Mouse (Mus musculus) heart, postnatal 0 days (tissue): ENCODE results near the gene Ran. TPM values are rescaled to one million over a fixed set of nuclear protein-coding genes. Genes with fewer than 3 reads are reported as not detected.

Experiments used
- ATAC-seq: fragments of 200-750 bp; cut with Nextera tagmentation; 2 replicates; pipeline ENCODE4 v1.8.0; 2017; ENCODE audit warnings: low read depth, moderate number of reproducible peaks, moderate library complexity; ENCODE audit not compliant: insufficient read depth
- DNase-seq: peaks from one replicate; pipeline ENCODE4 v3.0.0-alpha.2; 2016; ENCODE audit warnings: low spot score
- H3K27ac ChIP-seq: fragments of 300-500 bp; sonication (generic); 2 replicates; pipeline ENCODE4 v1.5.1; 2014; ENCODE audit warnings: low read depth, mild to moderate bottlenecking
- H3K27me3 ChIP-seq: fragments of 300-500 bp; sonication (generic); 2 replicates; pipeline ENCODE4 v1.6.1; 2014; ENCODE audit warnings: low read length, mixed read lengths; ENCODE audit not compliant: control insufficient read depth, insufficient read depth
- H3K36me3 ChIP-seq: fragments of 300-500 bp; sonication (generic); replicated peaks from 2 replicates; pipeline ENCODE4 v1.6.1; 2014; ENCODE audit warnings: low read length, mixed read lengths; ENCODE audit not compliant: control insufficient read depth, insufficient read depth
- H3K4me1 ChIP-seq: fragments of 300-500 bp; sonication (generic); 2 replicates; pipeline ENCODE4 v1.6.1; 2014; ENCODE audit warnings: antibody characterized with exemption; ENCODE audit not compliant: control insufficient read depth, insufficient read depth
- H3K4me2 ChIP-seq: fragments of 300-500 bp; sonication (generic); 2 replicates; pipeline ENCODE4 v1.6.1; 2014; ENCODE audit warnings: low read depth, mild to moderate bottlenecking, low read length, moderate library complexity
- H3K4me3 ChIP-seq: fragments of 300-500 bp; sonication (generic); 2 replicates; pipeline ENCODE4 v1.5.1; 2014; ENCODE audit warnings: low read depth, low read length
- H3K9ac ChIP-seq: fragments of 300-500 bp; sonication (generic); replicated peaks from 2 replicates; pipeline ENCODE4 v1.6.1; 2014; ENCODE audit warnings: low read depth, low read length, mixed read lengths
- H3K9me3 ChIP-seq: fragments of 300-500 bp; sonication (generic); replicated peaks from 2 replicates; pipeline ENCODE4 v1.6.1; 2016; ENCODE audit warnings: low read length; ENCODE audit not compliant: control insufficient read depth
- CTCF ChIP-seq: IDR thresholded peaks from 2 replicates; pipeline ENCODE4 v1.5.1; 2016; ENCODE audit warnings: antibody characterized with exemption, control low read depth, low read depth
- EP300 ChIP-seq: IDR thresholded peaks from 2 replicates; pipeline ENCODE4 v1.6.1; 2016; ENCODE audit warnings: antibody characterized with exemption, low read depth
- WGBS: fragments of 180-500 bp; shearing (Covaris S2); extraction: QIAGEN DNeasy Blood & Tissue Kit; methylation state at CpG from one replicate; pipeline ENCODE4 v1.1.7; 2014; 5-methylcytosine and 5-hydroxymethylcytosine counted together
- polyA plus RNA-seq: library from polyadenylated mRNA; unstranded; fragments of >200 nt; fragmentation: Nextera tagmentation; extraction: Ambion mirVana; gene quantifications from 2 replicates; pipeline ENCODE4 v1.2.1, GENCODE M21; 2015
- total RNA-seq: library from RNA; depleted of rRNA; stranded (reverse); fragments of >200 nt; gene quantifications from 2 replicates; pipeline ENCODE4 v1.2.3, GENCODE M21; 2014; ENCODE audit warnings: low replicate concordance

The Ran gene
- total and polyA plus RNA-seq, 2 experiments from 2014 or later: 128 to 188 TPM

DNA sequence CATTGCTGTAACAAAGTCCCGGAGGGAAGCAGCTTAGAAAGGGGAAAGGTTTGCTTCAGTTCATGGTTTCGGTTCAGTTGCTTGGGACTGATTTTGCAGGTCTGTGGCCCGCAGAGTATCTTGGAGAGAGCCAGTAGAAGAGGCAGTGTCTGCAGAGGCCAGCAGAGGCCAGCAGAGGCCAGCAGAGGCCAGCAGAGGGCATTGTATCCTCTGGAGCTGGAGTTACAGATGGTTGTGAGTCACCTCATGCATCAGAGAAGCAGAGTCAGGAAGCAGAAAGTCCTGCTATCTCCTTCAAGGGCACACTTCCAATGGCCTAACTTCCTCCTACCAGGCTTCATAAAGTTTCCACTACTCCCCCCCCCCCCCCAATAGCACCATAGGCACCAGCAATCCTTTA lies 39.2 kb downstream of the Ran start:
- peak; percentile 20; the same call in 1 of the 2 replicates for TF ChIP-seq CTCF
- TF ChIP-seq EP300: no peak
- Histone ChIP-seq H3K36me3 (no peaks in the 10 kb centered on the region), H3K9ac (no peak overlapping the region), H3K4me2 (no peak overlapping the region), H3K27me3 (peaks cover 15% of the 10 kb centered on the region), H3K27ac (no peak overlapping the region), H3K4me1 (no peaks in the 10 kb centered on the region), H3K9me3 (no peaks in the 10 kb centered on the region), H3K4me3 (no peak overlapping the region)
- WGBS: 77% methylated on average over 3 of the region's 3 CpGs
- DNase-seq (no peak), ATAC-seq (no peak)

DNA sequence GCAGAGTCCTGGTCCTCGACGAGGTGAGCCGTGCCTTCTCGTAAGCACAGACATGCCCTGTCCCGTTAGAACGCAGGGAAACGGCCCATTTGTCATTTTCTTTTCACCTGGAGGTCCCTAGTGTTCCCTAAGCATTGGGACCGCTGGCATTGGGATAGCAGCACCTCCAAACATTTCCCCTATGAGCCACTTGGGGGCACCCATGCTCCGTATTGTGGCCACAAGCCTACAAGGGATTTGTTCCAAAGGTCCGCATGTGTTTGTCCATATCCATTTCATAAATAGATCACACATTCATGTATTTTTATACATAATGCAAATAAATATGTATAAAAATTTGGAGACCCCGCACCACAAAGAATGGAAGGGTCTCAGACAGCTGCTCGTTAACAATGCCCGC lies 41.7 kb downstream of the Ran start:
- Histone ChIP-seq H3K27me3 (peaks cover 15% of the 10 kb centered on the region), H3K9me3 (no peaks in the 10 kb centered on the region), H3K4me2 (no peak overlapping the region), H3K36me3 (no peaks in the 10 kb centered on the region), H3K4me1 (no peaks in the 10 kb centered on the region), H3K4me3 (no peak overlapping the region), H3K27ac (no peak overlapping the region), H3K9ac (no peak overlapping the region)
- DNase-seq (peak; percentile 57), ATAC-seq (no peak)
- TF ChIP-seq CTCF: peak; percentile 81
- TF ChIP-seq EP300: no peak
- 20% methylated on average over 13 of the region's 13 CpGs for WGBS

DNA sequence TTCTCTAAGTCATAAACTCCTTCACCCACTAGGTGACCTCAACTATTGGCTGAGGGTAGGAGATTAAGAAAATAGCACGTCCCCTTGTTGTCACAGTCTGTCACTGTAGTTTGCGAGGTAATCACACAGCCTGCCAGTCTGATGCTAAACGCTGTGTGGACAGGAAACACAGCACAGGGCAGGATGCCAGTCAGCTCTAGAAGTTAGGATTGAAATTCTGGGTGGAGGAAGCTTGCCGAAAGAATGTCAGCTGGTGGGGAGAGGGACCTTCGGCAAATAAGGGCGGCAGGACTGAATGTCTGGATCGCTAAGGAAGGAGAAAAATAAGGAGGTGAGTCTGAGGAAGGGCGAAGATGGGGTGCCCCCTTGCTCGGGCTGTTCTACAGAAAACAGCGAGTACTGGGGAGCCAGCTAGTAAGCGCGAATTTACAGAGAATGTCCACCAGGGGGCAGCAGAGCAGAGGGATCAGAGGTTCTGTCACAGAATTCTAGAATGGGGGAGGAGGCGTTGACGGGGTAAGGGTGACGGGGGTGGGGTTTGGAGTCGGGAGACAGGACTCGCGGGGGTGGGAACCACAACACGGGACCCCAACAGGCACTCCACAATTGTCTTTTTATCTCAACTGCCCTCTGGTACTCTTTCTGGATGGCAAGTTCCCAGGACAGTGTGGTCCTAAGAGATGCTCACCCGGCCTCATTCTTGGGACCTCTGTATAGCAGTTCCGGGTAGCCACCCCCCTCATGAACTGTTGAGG lies 43.3 kb downstream of the Ran start:
- DNase-seq (peak; percentile 69), ATAC-seq (peak; percentile 27; the same call in 1 of the 2 replicates)
- WGBS: 6% methylated on average over 20 of the region's 21 CpGs
- Histone ChIP-seq H3K36me3 (no peaks in the 10 kb centered on the region), H3K9ac (no peak overlapping the region), H3K9me3 (no peaks in the 10 kb centered on the region), H3K27me3 (peaks cover 15% of the 10 kb centered on the region), H3K4me3 (no peak overlapping the region), H3K4me2 (peak overlapping the region; percentile 27), H3K27ac (no peak overlapping the region), H3K4me1 (no peaks in the 10 kb centered on the region)
- TF ChIP-seq CTCF (peak; percentile 74), EP300 (no peak)

DNA sequence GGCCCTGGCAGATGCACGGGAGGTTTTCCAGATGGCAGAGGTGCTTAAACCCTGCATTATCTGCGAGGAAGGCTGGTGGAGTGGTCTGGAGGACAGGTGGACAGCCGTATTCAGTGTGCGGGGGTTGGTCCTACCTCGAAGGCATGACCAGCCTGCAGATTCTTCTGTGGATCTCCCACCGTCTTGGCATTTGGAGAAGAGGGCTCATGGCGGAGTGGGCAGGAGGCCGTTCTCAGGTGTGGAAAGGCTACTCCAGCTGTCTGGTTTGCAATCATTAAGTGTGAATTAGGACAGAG lies 43.9 kb downstream of the Ran start:
- H3K27ac ChIP-seq: no peak overlapping the region
- no peak overlapping the region for H3K9ac ChIP-seq
- no peaks in the 10 kb centered on the region for H3K9me3 ChIP-seq
- no peaks in the 10 kb centered on the region for H3K36me3 ChIP-seq
- 37% methylated on average over 8 of the region's 8 CpGs for WGBS
- peaks cover 15% of the 10 kb centered on the region for H3K27me3 ChIP-seq
- no peak for DNase-seq
- no peaks in the 10 kb centered on the region for H3K4me1 ChIP-seq
- TF ChIP-seq EP300 (no peak), CTCF (no peak)
- H3K4me2 ChIP-seq: peak overlapping the region; percentile 27
- ATAC-seq: no peak
- no peak overlapping the region for H3K4me3 ChIP-seq

DNA sequence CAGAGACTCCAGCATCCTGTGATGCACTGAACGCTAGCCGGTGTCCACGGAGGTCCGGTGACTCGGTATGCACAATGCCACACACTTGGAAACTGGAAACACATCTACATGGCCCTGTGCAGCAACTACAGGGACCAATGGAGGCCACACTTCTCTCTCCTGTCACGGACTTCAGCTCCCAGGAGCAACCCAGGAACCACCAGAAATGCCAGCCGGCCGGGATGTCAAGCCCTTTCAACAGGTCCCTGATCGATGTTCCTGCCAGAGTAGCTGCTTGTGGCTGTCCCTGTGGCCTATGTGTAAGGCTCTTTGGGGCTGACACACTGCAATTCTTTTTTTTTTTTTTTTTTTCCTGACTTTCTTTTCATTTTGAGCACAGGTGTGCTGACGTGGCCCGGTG lies 44.3 kb downstream of the Ran start:
- H3K9me3 ChIP-seq: no peaks in the 10 kb centered on the region
- no peaks in the 10 kb centered on the region for H3K36me3 ChIP-seq
- H3K27me3 ChIP-seq: peaks cover 15% of the 10 kb centered on the region
- H3K27ac ChIP-seq: no peak overlapping the region
- no peaks in the 10 kb centered on the region for H3K4me1 ChIP-seq
- H3K9ac ChIP-seq: no peak overlapping the region
- DNase-seq (no peak), ATAC-seq (no peak)
- H3K4me3 ChIP-seq: no peak overlapping the region
- no peak for TF ChIP-seq CTCF
- no peak for TF ChIP-seq EP300
- WGBS: 61% methylated on average over 11 of the region's 11 CpGs
- no peak overlapping the region for H3K4me2 ChIP-seq

DNA sequence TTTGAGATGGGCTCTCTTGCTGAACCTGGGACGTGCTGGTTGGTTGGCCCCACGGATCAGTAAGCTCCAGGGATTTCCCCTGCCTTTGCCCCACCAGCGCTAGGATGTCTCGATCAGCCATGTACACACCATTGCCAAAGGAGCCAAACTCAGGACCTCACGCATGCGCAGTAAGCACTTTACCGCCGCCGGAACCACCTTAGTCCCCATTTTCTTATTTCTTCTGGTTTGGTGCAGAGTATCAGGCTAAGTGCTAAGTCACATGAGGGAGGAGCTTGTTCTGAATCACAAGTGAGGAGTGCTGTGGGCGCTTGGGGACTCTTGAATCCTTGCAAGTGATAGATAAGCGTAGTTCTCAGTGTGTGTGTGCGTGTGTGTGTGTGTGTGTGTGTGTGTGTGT lies 45.4 kb downstream of the Ran start:
- WGBS: 68% methylated on average over 12 of the region's 12 CpGs
- DNase-seq (no peak), ATAC-seq (no peak)
- no peak overlapping the region for H3K4me3 ChIP-seq
- H3K4me1 ChIP-seq: no peaks in the 10 kb centered on the region
- no peaks in the 10 kb centered on the region for H3K9me3 ChIP-seq
- TF ChIP-seq EP300: no peak
- TF ChIP-seq CTCF: no peak
- no peak overlapping the region for H3K4me2 ChIP-seq
- H3K27ac ChIP-seq: no peak overlapping the region
- no peaks in the 10 kb centered on the region for H3K36me3 ChIP-seq
- peaks cover 15% of the 10 kb centered on the region for H3K27me3 ChIP-seq
- no peak overlapping the region for H3K9ac ChIP-seq
